Mouse (Mus musculus) cerebellum, adult 11 months (tissue): Measurements from ENCODE around the gene Dspp.

Experiments
- DNase-seq: peaks from one replicate; pipeline ENCODE4 v3.0.0; 2022

The Dspp gene

GRCm38 (mm10) chr5:104170412-104170811 is at the start of gene Dspp:
Gene Dspp (plus strand): TSS chr5:104170712.
- DNase-seq = no peak

GRCm38 (mm10) chr5:104124016-104124658 is 46.4 kb upstream of the Dspp start:
- DNase-seq = no peak

GRCm38 (mm10) chr5:104126561-104127320 is 43.8 kb upstream of the Dspp start:
- no peak for DNase-seq

GRCm38 (mm10) chr5:104127351-104127750 is 43.2 kb upstream of the Dspp start:
- no peak for DNase-seq

- DNase-seq = no peak
These were observed 42.1 kb upstream of the Dspp start for GRCm38 (mm10) chr5:104128281-104129031.

GRCm38 (mm10) chr5:104130891-104131290 is 39.6 kb upstream of the Dspp start:
- DNase-seq = no peak

GRCm38 (mm10) chr5:104131544-104131943 is 39.0 kb upstream of the Dspp start:
- no peak for DNase-seq

GRCm38 (mm10) chr5:104133752-104134151 is 36.8 kb upstream of the Dspp start:
- no peak for DNase-seq

GRCm38 (mm10) chr5:104137920-104138541 is 32.5 kb upstream of the Dspp start:
- DNase-seq = no peak

- no peak for DNase-seq
These were observed 29.4 kb upstream of the Dspp start for GRCm38 (mm10) chr5:104141067-104141466.

GRCm38 (mm10) chr5:104144057-104144456 is 26.5 kb upstream of the Dspp start:
- no peak for DNase-seq

GRCm38 (mm10) chr5:104149349-104149748 is 21.2 kb upstream of the Dspp start:
- DNase-seq = no peak

GRCm38 (mm10) chr5:104150196-104150595 is 20.3 kb upstream of the Dspp start:
- no peak for DNase-seq

- DNase-seq = no peak
These were observed 12.8 kb upstream of the Dspp start for GRCm38 (mm10) chr5:104157701-104158100.

- DNase-seq = no peak
These were observed 12.0 kb upstream of the Dspp start for GRCm38 (mm10) chr5:104158332-104159052.

- no peak for DNase-seq
These were observed 9.9 kb upstream of the Dspp start for GRCm38 (mm10) chr5:104160581-104160980.

GRCm38 (mm10) chr5:104161390-104161789 is 9.1 kb upstream of the Dspp start:
- no peak for DNase-seq

- DNase-seq = no peak
These were observed 7.0 kb upstream of the Dspp start for GRCm38 (mm10) chr5:104163536-104163935.

GRCm38 (mm10) chr5:104173094-104173493 is 2.6 kb downstream of the Dspp start:
- DNase-seq = no peak

GRCm38 (mm10) chr5:104183743-104184142 is 13.2 kb downstream of the Dspp start:
- DNase-seq = no peak

GRCm38 (mm10) chr5:104187281-104187680 is 16.8 kb downstream of the Dspp start:
- DNase-seq = no peak

- DNase-seq = no peak
These were observed 24.6 kb downstream of the Dspp start for GRCm38 (mm10) chr5:104195086-104195485.
